Mouse (Mus musculus): ENCODE measurements around the gene Tbc1d23. TPM values are rescaled to one million over a fixed set of nuclear protein-coding genes. Genes with fewer than 3 reads are reported as not detected.
"Not testable (repeated sequence)": the region's sequence is repeated elsewhere in the genome, so short reads cannot be mapped to it uniquely, and the experiment has no call there.

Tbc1d23 gene
- polyA plus RNA-seq, 1 experiment from 2014 or later = 30.3 TPM

GRCm38 (mm10) chr16:57197281-57197680, 34.0 kb downstream of the Tbc1d23 start:
- H3K27ac ChIP-seq (replicated peaks) = no peak overlapping the region
- no peaks in the 10 kb centered on the region for H3K4me1 ChIP-seq
- no peak overlapping the region for H3K4me3 ChIP-seq (replicated peaks)
- H3K36me3 ChIP-seq = peaks cover 41% of the 10 kb centered on the region
- H3K9ac ChIP-seq (replicated peaks) = no peak overlapping the region
- H3K9me3 ChIP-seq (replicated peaks) = no peaks in the 10 kb centered on the region
- ATAC-seq (ENCODE audit: low FRiP score) = no peak
- WGBS = 72% methylated on average over 3 of the region's 3 CpGs
- H3K27me3 ChIP-seq (replicated peaks) = no peaks in the 10 kb centered on the region
- H3K4me2 ChIP-seq = no peak overlapping the region

GRCm38 (mm10) chr16:57196590-57196989, 34.7 kb downstream of the Tbc1d23 start:
- Histone ChIP-seq H3K27ac (replicated peaks) (no peak overlapping the region), H3K36me3 (peaks cover 48% of the 10 kb centered on the region), H3K27me3 (replicated peaks) (no peaks in the 10 kb centered on the region), H3K4me2 (no peak overlapping the region), H3K9me3 (replicated peaks) (no peaks in the 10 kb centered on the region), H3K4me1 (no peaks in the 10 kb centered on the region), H3K4me3 (replicated peaks) (no peak overlapping the region), H3K9ac (replicated peaks) (no peak overlapping the region)
- 91% methylated on average over 5 of the region's 5 CpGs for WGBS
- ATAC-seq (ENCODE audit: low FRiP score) = no peak

- Histone ChIP-seq H3K36me3 (peaks cover 40% of the 10 kb centered on the region), H3K27ac (replicated peaks) (no peak overlapping the region), H3K9me3 (replicated peaks) (no peaks in the 10 kb centered on the region), H3K27me3 (replicated peaks) (no peaks in the 10 kb centered on the region), H3K4me3 (replicated peaks) (no peak overlapping the region), H3K9ac (replicated peaks) (no peak overlapping the region), H3K4me2 (no peak overlapping the region), H3K4me1 (no peaks in the 10 kb centered on the region)
- no peak for ATAC-seq (ENCODE audit: low FRiP score)
- 91% methylated on average over 14 of the region's 14 CpGs for WGBS
These were observed 40.1 kb downstream of the Tbc1d23 start for GRCm38 (mm10) chr16:57191214-57191613.

- H3K4me2 ChIP-seq = no peak overlapping the region
- H3K27ac ChIP-seq (replicated peaks) = no peak overlapping the region
- no peaks in the 10 kb centered on the region for H3K4me1 ChIP-seq
- H3K27me3 ChIP-seq (replicated peaks) = no peaks in the 10 kb centered on the region
- 92% methylated on average over 8 of the region's 8 CpGs for WGBS
- ATAC-seq (ENCODE audit: low FRiP score) = no peak
- H3K9me3 ChIP-seq (replicated peaks) = no peaks in the 10 kb centered on the region
- H3K9ac ChIP-seq (replicated peaks) = no peak overlapping the region
- H3K4me3 ChIP-seq (replicated peaks) = no peak overlapping the region
- peaks cover 46% of the 10 kb centered on the region for H3K36me3 ChIP-seq
These were observed 40.9 kb downstream of the Tbc1d23 start for GRCm38 (mm10) chr16:57190390-57190789.

- Histone ChIP-seq H3K4me3 (replicated peaks) (no peak overlapping the region), H3K27me3 (replicated peaks) (no peaks in the 10 kb centered on the region), H3K9me3 (replicated peaks) (no peaks in the 10 kb centered on the region), H3K4me1 (no peaks in the 10 kb centered on the region), H3K36me3 (peaks cover 42% of the 10 kb centered on the region), H3K27ac (replicated peaks) (no peak overlapping the region), H3K4me2 (no peak overlapping the region), H3K9ac (replicated peaks) (no peak overlapping the region)
- WGBS = 83% methylated on average over 2 of the region's 2 CpGs
- no peak for ATAC-seq (ENCODE audit: low FRiP score)
These were observed 41.8 kb downstream of the Tbc1d23 start for GRCm38 (mm10) chr16:57189493-57189892.

GRCm38 (mm10) chr16:57186618-57187017, 44.7 kb downstream of the Tbc1d23 start:
- no peaks in the 10 kb centered on the region for H3K4me1 ChIP-seq
- no peak for ATAC-seq (ENCODE audit: low FRiP score)
- H3K36me3 ChIP-seq = peaks cover 52% of the 10 kb centered on the region
- no peak overlapping the region for H3K4me2 ChIP-seq
- H3K9me3 ChIP-seq (replicated peaks) = no peaks in the 10 kb centered on the region
- no peak overlapping the region for H3K9ac ChIP-seq (replicated peaks)
- no peak overlapping the region for H3K27ac ChIP-seq (replicated peaks)
- no peak overlapping the region for H3K4me3 ChIP-seq (replicated peaks)
- WGBS = 96% methylated on average over 4 of the region's 4 CpGs
- no peaks in the 10 kb centered on the region for H3K27me3 ChIP-seq (replicated peaks)

GRCm38 (mm10) chr16:57182037-57182436, 49.3 kb downstream of the Tbc1d23 start:
- Histone ChIP-seq H3K9me3 (replicated peaks) (no peaks in the 10 kb centered on the region), H3K4me1 (no peaks in the 10 kb centered on the region), H3K4me3 (replicated peaks) (no peak overlapping the region), H3K27ac (replicated peaks) (no peak overlapping the region), H3K27me3 (replicated peaks) (no peaks in the 10 kb centered on the region), H3K36me3 (peaks cover 57% of the 10 kb centered on the region), H3K9ac (replicated peaks) (no peak overlapping the region), H3K4me2 (no peak overlapping the region)
- whole genome bisulfite sequencing = 88% methylated on average over 5 of the region's 5 CpGs
- no peak for ATAC-seq (ENCODE audit: low FRiP score)

GRCm38 (mm10) chr16:57181180-57181579, 50.1 kb downstream of the Tbc1d23 start:
- no peak overlapping the region for H3K9ac ChIP-seq (replicated peaks)
- H3K4me1 ChIP-seq = no peaks in the 10 kb centered on the region
- no peak overlapping the region for H3K27ac ChIP-seq (replicated peaks)
- no peaks in the 10 kb centered on the region for H3K9me3 ChIP-seq (replicated peaks)
- no peak overlapping the region for H3K4me3 ChIP-seq (replicated peaks)
- no peak overlapping the region for H3K4me2 ChIP-seq
- no peaks in the 10 kb centered on the region for H3K27me3 ChIP-seq (replicated peaks)
- whole genome bisulfite sequencing = 92% methylated on average over 11 of the region's 11 CpGs
- ATAC-seq (ENCODE audit: low FRiP score) = no peak; the same call in 1 of the 2 replicates
- H3K36me3 ChIP-seq = peaks cover 64% of the 10 kb centered on the region

GRCm38 (mm10) chr16:57177664-57178063, 53.6 kb downstream of the Tbc1d23 start:
- Histone ChIP-seq H3K36me3 (peaks cover 43% of the 10 kb centered on the region), H3K27me3 (replicated peaks) (no peaks in the 10 kb centered on the region), H3K4me3 (replicated peaks) (no peak overlapping the region), H3K9me3 (replicated peaks) (no peaks in the 10 kb centered on the region), H3K4me2 (no peak overlapping the region), H3K9ac (replicated peaks) (no peak overlapping the region), H3K27ac (replicated peaks) (no peak overlapping the region), H3K4me1 (no peaks in the 10 kb centered on the region)
- 92% methylated on average over 10 of the region's 10 CpGs for WGBS
- ATAC-seq (ENCODE audit: low FRiP score) = no peak

- ATAC-seq (ENCODE audit: low FRiP score) = no peak
- no peak overlapping the region for H3K4me3 ChIP-seq (replicated peaks)
- H3K4me2 ChIP-seq = no peak overlapping the region
- no peaks in the 10 kb centered on the region for H3K27me3 ChIP-seq (replicated peaks)
- H3K9me3 ChIP-seq (replicated peaks) = no peaks in the 10 kb centered on the region
- H3K36me3 ChIP-seq = peaks cover 43% of the 10 kb centered on the region
- no peak overlapping the region for H3K27ac ChIP-seq (replicated peaks)
- H3K9ac ChIP-seq (replicated peaks) = no peak overlapping the region
- WGBS = 78% methylated on average over 2 of the region's 2 CpGs
- no peaks in the 10 kb centered on the region for H3K4me1 ChIP-seq
These were observed 54.0 kb downstream of the Tbc1d23 start for GRCm38 (mm10) chr16:57177254-57177653.

- whole genome bisulfite sequencing = 91% methylated on average over 7 of the region's 7 CpGs
- H3K4me2 ChIP-seq = no peak overlapping the region
- no peak overlapping the region for H3K4me3 ChIP-seq (replicated peaks)
- no peak for ATAC-seq (ENCODE audit: low FRiP score)
- H3K9me3 ChIP-seq (replicated peaks) = no peaks in the 10 kb centered on the region
- H3K27ac ChIP-seq (replicated peaks) = no peak overlapping the region
- peaks cover 35% of the 10 kb centered on the region for H3K36me3 ChIP-seq
- no peak overlapping the region for H3K9ac ChIP-seq (replicated peaks)
- no peaks in the 10 kb centered on the region for H3K4me1 ChIP-seq
- no peaks in the 10 kb centered on the region for H3K27me3 ChIP-seq (replicated peaks)
These were observed 55.0 kb downstream of the Tbc1d23 start for GRCm38 (mm10) chr16:57176276-57176675.

GRCm38 (mm10) chr16:57175751-57176150, 55.6 kb downstream of the Tbc1d23 start:
- 77% methylated on average over 2 of the region's 2 CpGs for WGBS
- Histone ChIP-seq H3K4me2 (no peak overlapping the region), H3K4me3 (replicated peaks) (no peak overlapping the region), H3K27me3 (replicated peaks) (no peaks in the 10 kb centered on the region), H3K4me1 (no peaks in the 10 kb centered on the region), H3K36me3 (peaks cover 35% of the 10 kb centered on the region), H3K27ac (replicated peaks) (no peak overlapping the region), H3K9ac (replicated peaks) (no peak overlapping the region), H3K9me3 (replicated peaks) (no peaks in the 10 kb centered on the region)
- no peak for ATAC-seq (ENCODE audit: low FRiP score)

- not testable (repeated sequence) for H3K27ac ChIP-seq (replicated peaks); H3K9me3 ChIP-seq (replicated peaks); H3K4me1 ChIP-seq; H3K9ac ChIP-seq (replicated peaks); ATAC-seq (ENCODE audit: low FRiP score); H3K27me3 ChIP-seq (replicated peaks); H3K4me3 ChIP-seq (replicated peaks); H3K4me2 ChIP-seq
- H3K36me3 ChIP-seq = peaks cover 35% of the 10 kb centered on the region
These were observed 56.8 kb downstream of the Tbc1d23 start for GRCm38 (mm10) chr16:57174480-57174879.

All from neural tube, embryonic 15.5 days (tissue).